Mouse (Mus musculus): ENCODE results near the gene Kremen1. TPM values are rescaled to one million over a fixed set of nuclear protein-coding genes. Genes with fewer than 3 reads are reported as not detected.
A peak's percentile ranks its signal among the peaks of the same experiment; 100 is the strongest.

Kremen1 gene
- polyA plus RNA-seq, 2 experiments: 20.8 to 30.9 TPM

- no peak overlapping the region for H3K9ac ChIP-seq (ENCODE audit: low read depth, low read length, severe bottlenecking)
- H3K36me3 ChIP-seq (ENCODE audit: control insufficient read depth, insufficient read depth, low read length): peaks cover 81% of the 10 kb centered on the region
- 96% methylated on average over 2 of the region's 2 CpGs for WGBS
- no peak overlapping the region for H3K4me3 ChIP-seq (replicated peaks; ENCODE audit: low read length)
- no peak for DNase-seq (ENCODE audit: low spot score)
- H3K27ac ChIP-seq (replicated peaks; ENCODE audit: low read depth, low read length): no peak overlapping the region
- TF ChIP-seq POLR2A (IDR thresholded peaks at IDR 0.05; ENCODE audit: borderline replicate concordance, extremely low read depth, insufficient read depth, insufficient read length): no peak
- H3K4me2 ChIP-seq (replicated peaks; ENCODE audit: low read depth, low read length, severe bottlenecking): no peak overlapping the region
- H3K27me3 ChIP-seq (ENCODE audit: control insufficient read depth, insufficient read depth, low read length): no peaks in the 10 kb centered on the region
- ATAC-seq (ENCODE audit: low FRiP score, low read depth): no peak
- no peaks in the 10 kb centered on the region for H3K9me3 ChIP-seq (ENCODE audit: control insufficient read depth, low read length)
- no peaks in the 10 kb centered on the region for H3K4me1 ChIP-seq (ENCODE audit: control insufficient read depth, insufficient read depth, low read length)
Observed at GRCm38 (mm10) chr11:5283987-5284386, 22.6 kb upstream of the Kremen1 start.

DNA sequence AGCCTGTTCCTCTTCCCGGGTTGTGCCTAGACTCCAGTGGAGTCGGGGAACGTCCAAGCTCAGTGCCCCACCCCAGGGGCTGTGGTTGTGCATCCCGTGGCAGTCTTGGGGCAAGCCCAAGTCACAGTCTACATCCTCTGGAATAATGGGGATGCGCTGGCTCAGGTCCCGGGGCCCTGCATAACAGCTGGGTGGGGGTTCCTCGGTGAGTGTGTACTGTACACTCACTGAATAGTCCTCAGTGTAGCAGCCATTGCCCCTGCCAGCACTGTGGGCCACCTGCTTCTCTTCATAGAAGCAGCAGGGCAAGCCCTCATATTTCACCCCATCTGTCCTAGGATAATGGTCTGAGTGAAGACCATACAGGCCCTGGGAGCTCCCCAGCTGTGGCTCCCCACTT lies 19.6 kb upstream of the Kremen1 start:
- no peaks in the 10 kb centered on the region for H3K4me1 ChIP-seq (ENCODE audit: control insufficient read depth, insufficient read depth, low read length)
- no peak overlapping the region for H3K4me2 ChIP-seq (replicated peaks; ENCODE audit: low read depth, low read length, severe bottlenecking)
- H3K27me3 ChIP-seq (ENCODE audit: control insufficient read depth, insufficient read depth, low read length): no peaks in the 10 kb centered on the region
- TF ChIP-seq POLR2A (IDR thresholded peaks at IDR 0.05; ENCODE audit: borderline replicate concordance, extremely low read depth, insufficient read depth, insufficient read length): no peak
- peak; percentile 37; the same call in 1 of the 2 replicates for ATAC-seq (ENCODE audit: low FRiP score, low read depth)
- DNase-seq (ENCODE audit: low spot score): no peak
- no peaks in the 10 kb centered on the region for H3K9me3 ChIP-seq (ENCODE audit: control insufficient read depth, low read length)
- no peak overlapping the region for H3K27ac ChIP-seq (replicated peaks; ENCODE audit: low read depth, low read length)
- no peak overlapping the region for H3K9ac ChIP-seq (ENCODE audit: low read depth, low read length, severe bottlenecking)
- no peak overlapping the region for H3K4me3 ChIP-seq (replicated peaks; ENCODE audit: low read length)
- 88% methylated on average over 7 of the region's 7 CpGs for WGBS
- H3K36me3 ChIP-seq (ENCODE audit: control insufficient read depth, insufficient read depth, low read length): peaks cover 62% of the 10 kb centered on the region

GRCm38 (mm10) chr11:5278463-5278862 lies 17.1 kb upstream of the Kremen1 start:
- H3K9me3 ChIP-seq (ENCODE audit: control insufficient read depth, low read length): no peaks in the 10 kb centered on the region
- no peak overlapping the region for H3K4me3 ChIP-seq (replicated peaks; ENCODE audit: low read length)
- TF ChIP-seq POLR2A (IDR thresholded peaks at IDR 0.05; ENCODE audit: borderline replicate concordance, extremely low read depth, insufficient read depth, insufficient read length): no peak
- WGBS: 72% methylated on average over 2 of the region's 2 CpGs
- no peak overlapping the region for H3K27ac ChIP-seq (replicated peaks; ENCODE audit: low read depth, low read length)
- DNase-seq (ENCODE audit: low spot score): no peak
- ATAC-seq (ENCODE audit: low FRiP score, low read depth): no peak
- H3K9ac ChIP-seq (ENCODE audit: low read depth, low read length, severe bottlenecking): no peak overlapping the region
- H3K4me2 ChIP-seq (replicated peaks; ENCODE audit: low read depth, low read length, severe bottlenecking): no peak overlapping the region
- H3K27me3 ChIP-seq (ENCODE audit: control insufficient read depth, insufficient read depth, low read length): no peaks in the 10 kb centered on the region
- H3K36me3 ChIP-seq (ENCODE audit: control insufficient read depth, insufficient read depth, low read length): peaks cover 41% of the 10 kb centered on the region
- no peaks in the 10 kb centered on the region for H3K4me1 ChIP-seq (ENCODE audit: control insufficient read depth, insufficient read depth, low read length)

DNA sequence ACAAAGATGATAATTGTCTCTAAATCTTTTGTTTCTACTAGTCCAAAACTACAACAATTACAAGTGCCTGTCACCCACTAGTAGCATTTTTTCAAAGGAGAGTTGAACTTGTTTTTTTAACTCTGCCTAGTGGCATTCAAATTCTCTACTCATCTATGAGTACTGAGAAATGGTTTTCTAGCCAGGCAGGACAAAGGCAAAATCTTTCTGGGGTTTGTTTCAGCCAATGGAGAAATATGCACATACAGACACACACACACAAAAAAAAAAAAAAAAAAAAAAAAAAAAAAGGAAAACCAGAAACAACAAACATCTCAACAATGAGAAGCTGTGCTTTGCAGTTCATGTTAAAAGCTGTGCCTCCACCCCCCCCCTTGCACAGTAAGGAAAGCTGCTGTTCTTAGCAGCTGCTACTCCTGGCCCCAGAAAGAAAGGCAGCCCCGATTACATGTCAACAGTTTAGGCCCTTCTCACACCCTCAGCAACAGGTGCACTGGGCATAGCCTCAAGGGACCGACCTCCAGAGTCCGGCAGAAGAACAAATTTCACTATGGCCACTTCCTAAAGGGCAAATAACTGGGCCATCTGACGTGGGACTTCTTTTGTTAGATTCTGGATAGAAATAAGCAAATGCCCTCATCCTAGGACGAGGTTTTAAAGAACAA lies 16.1 kb upstream of the Kremen1 start:
- Histone ChIP-seq H3K27ac (replicated peaks; ENCODE audit: low read depth, low read length) (no peak overlapping the region), H3K4me3 (replicated peaks; ENCODE audit: low read length) (no peak overlapping the region), H3K27me3 (ENCODE audit: control insufficient read depth, insufficient read depth, low read length) (no peaks in the 10 kb centered on the region), H3K4me2 (replicated peaks; ENCODE audit: low read depth, low read length, severe bottlenecking) (no peak overlapping the region), H3K4me1 (ENCODE audit: control insufficient read depth, insufficient read depth, low read length) (no peaks in the 10 kb centered on the region), H3K9ac (ENCODE audit: low read depth, low read length, severe bottlenecking) (no peak overlapping the region), H3K36me3 (ENCODE audit: control insufficient read depth, insufficient read depth, low read length) (peaks cover 31% of the 10 kb centered on the region), H3K9me3 (ENCODE audit: control insufficient read depth, low read length) (no peaks in the 10 kb centered on the region)
- no peak for TF ChIP-seq POLR2A (IDR thresholded peaks at IDR 0.05; ENCODE audit: borderline replicate concordance, extremely low read depth, insufficient read depth, insufficient read length)
- ATAC-seq (ENCODE audit: low FRiP score, low read depth) (0 out of 2 replicates have a peak, but pooled peaks have one; percentile 49), DNase-seq (ENCODE audit: low spot score) (no peak)
- WGBS: 70% methylated on average over 5 of the region's 5 CpGs

- H3K27me3 ChIP-seq (ENCODE audit: control insufficient read depth, insufficient read depth, low read length): no peaks in the 10 kb centered on the region
- peaks cover 9% of the 10 kb centered on the region for H3K36me3 ChIP-seq (ENCODE audit: control insufficient read depth, insufficient read depth, low read length)
- no peaks in the 10 kb centered on the region for H3K9me3 ChIP-seq (ENCODE audit: control insufficient read depth, low read length)
- H3K4me1 ChIP-seq (ENCODE audit: control insufficient read depth, insufficient read depth, low read length): no peaks in the 10 kb centered on the region
- no peak overlapping the region for H3K9ac ChIP-seq (ENCODE audit: low read depth, low read length, severe bottlenecking)
- TF ChIP-seq POLR2A (IDR thresholded peaks at IDR 0.05; ENCODE audit: borderline replicate concordance, extremely low read depth, insufficient read depth, insufficient read length): no peak
- H3K27ac ChIP-seq (replicated peaks; ENCODE audit: low read depth, low read length): no peak overlapping the region
- H3K4me3 ChIP-seq (replicated peaks; ENCODE audit: low read length): no peak overlapping the region
- H3K4me2 ChIP-seq (replicated peaks; ENCODE audit: low read depth, low read length, severe bottlenecking): no peak overlapping the region
- ATAC-seq (ENCODE audit: low FRiP score, low read depth): no peak
- WGBS: 78% methylated on average over 4 of the region's 4 CpGs
- no peak for DNase-seq (ENCODE audit: low spot score)
Observed at GRCm38 (mm10) chr11:5275216-5275615, 13.9 kb upstream of the Kremen1 start.

All from limb, embryonic 14.5 days (tissue).